Mouse (Mus musculus) c-Kit-positive CD71-positive TER-119-positive erythroid progenitor cells, embryonic 14.5 days (primary cell): ENCODE measurements around the gene Tnip3.
A peak's percentile ranks its signal among the peaks of the same experiment; 100 is the strongest.

Experiments
- DNase-seq: peaks from one replicate; pipeline ENCODE4 v3.0.0-alpha.2; 2013; ENCODE audit warnings: low spot score

Gene Tnip3

GRCm38 (mm10) chr6:65525192-65525591 is at the start of gene Tnip3:
Gene Tnip3 (plus strand): TSS chr6:65525313.
- no peak for DNase-seq

GRCm38 (mm10) chr6:65498786-65499185 is 26.3 kb upstream of the Tnip3 start:
- no peak for DNase-seq

GRCm38 (mm10) chr6:65510051-65510669 is 15.0 kb upstream of the Tnip3 start:
- peak; percentile 53 for DNase-seq

GRCm38 (mm10) chr6:65513813-65514212 is 11.3 kb upstream of the Tnip3 start:
- DNase-seq: no peak

GRCm38 (mm10) chr6:65516759-65517158 is 8.4 kb upstream of the Tnip3 start:
- no peak for DNase-seq

GRCm38 (mm10) chr6:65520821-65521220 is 4.3 kb upstream of the Tnip3 start:
- no peak for DNase-seq

GRCm38 (mm10) chr6:65527892-65528291 is 2.8 kb downstream of the Tnip3 start:
- DNase-seq: no peak

GRCm38 (mm10) chr6:65531232-65531848 is 6.2 kb downstream of the Tnip3 start:
- no peak for DNase-seq

GRCm38 (mm10) chr6:65533687-65534086 is 8.6 kb downstream of the Tnip3 start:
- no peak for DNase-seq

GRCm38 (mm10) chr6:65537327-65537884 is 12.3 kb downstream of the Tnip3 start:
- DNase-seq: no peak

GRCm38 (mm10) chr6:65538022-65538652 is 13.0 kb downstream of the Tnip3 start:
- no peak for DNase-seq

- DNase-seq: no peak
Observed at GRCm38 (mm10) chr6:65538921-65539320, 13.8 kb downstream of the Tnip3 start.

GRCm38 (mm10) chr6:65540138-65540537 is 15.0 kb downstream of the Tnip3 start:
- no peak for DNase-seq

GRCm38 (mm10) chr6:65541094-65541493 is 16.0 kb downstream of the Tnip3 start:
- no peak for DNase-seq

- no peak for DNase-seq
Observed at GRCm38 (mm10) chr6:65542391-65542790, 17.3 kb downstream of the Tnip3 start.

GRCm38 (mm10) chr6:65542913-65543312 is 17.8 kb downstream of the Tnip3 start:
- DNase-seq: no peak

GRCm38 (mm10) chr6:65563887-65564656 is 39.0 kb downstream of the Tnip3 start:
- no peak for DNase-seq

- no peak for DNase-seq
Observed at GRCm38 (mm10) chr6:65564657-65565039, 39.5 kb downstream of the Tnip3 start.

GRCm38 (mm10) chr6:65569741-65570140 is 44.6 kb downstream of the Tnip3 start:
- no peak for DNase-seq

- DNase-seq: no peak
Observed at GRCm38 (mm10) chr6:65578151-65578973, 53.2 kb downstream of the Tnip3 start.

GRCm38 (mm10) chr6:65583029-65583428 is 57.9 kb downstream of the Tnip3 start:
- DNase-seq: peak; percentile 43
